Comparison of ENCODE assay signal across 9 mouse cellular contexts in the genomic region with DNA sequence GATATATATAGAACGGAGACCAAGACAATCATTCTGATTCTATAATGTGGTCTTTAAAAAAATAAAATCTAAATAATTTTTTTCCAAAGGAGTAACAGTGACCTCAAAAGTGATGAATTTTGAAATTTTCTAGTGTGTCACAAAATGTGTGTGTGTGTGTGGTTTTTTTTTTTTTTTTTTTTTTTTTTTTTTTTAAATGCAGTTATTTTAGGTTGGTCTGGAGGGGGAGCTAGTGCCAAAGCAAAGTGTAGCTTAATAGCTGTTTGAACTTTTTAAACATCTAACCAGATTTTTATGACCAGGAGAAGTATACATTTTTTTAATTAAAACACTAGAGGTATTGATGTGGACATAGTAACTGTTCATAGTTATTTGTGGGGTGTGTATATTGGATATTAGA. TPM values are rescaled to one million over a fixed set of nuclear protein-coding genes. Genes with fewer than 3 reads are reported as not detected.
A peak's percentile ranks its signal among the peaks of the same experiment; 100 is the strongest.
DNase-seq lines count a peak whose midpoint lies in the region; ATAC-seq lines count a peak whose summit lies in the region.
"Had no signal": no experiment of that assay in that cellular context is flagged by ENCODE, and none has a peak within 500 bp of the region (broad histone marks: within the 10 kb centered on the region; RNA-seq: fewer than 3 reads in every experiment).

No protein-coding gene starts in this region.

- no peaks in the 10 kb centered on the region for H3K36me3 ChIP-seq in forebrain, embryonic 14.5 days (ENCODE audit: control insufficient read depth, insufficient read depth, low read length)
- no peaks in the 10 kb centered on the region for H3K36me3 ChIP-seq in forebrain, embryonic 11.5 days (ENCODE audit: control insufficient read depth, insufficient read depth, low read length)
- H3K36me3 ChIP-seq in megakaryocyte, embryonic 14.5 days (replicated peaks; ENCODE audit: low read length) = no peaks in the 10 kb centered on the region
- H3K36me3 ChIP-seq in splenic B cell, adult 2 months (ENCODE audit: control insufficient read depth, insufficient read depth, low read length, poor library complexity, severe bottlenecking) = no peaks in the 10 kb centered on the region
- H3K36me3 ChIP-seq: heart, embryonic 15.5 days had no signal

- no peaks in the 10 kb centered on the region for H3K27me3 ChIP-seq in forebrain, embryonic 14.5 days (replicated peaks; ENCODE audit: control insufficient read depth, insufficient read depth, low read length)
- no peaks in the 10 kb centered on the region for H3K27me3 ChIP-seq in forebrain, embryonic 11.5 days (ENCODE audit: control insufficient read depth, insufficient read depth, low read length)
- H3K27me3 ChIP-seq in megakaryocyte, embryonic 14.5 days (replicated peaks) = no peaks in the 10 kb centered on the region
- no peaks in the 10 kb centered on the region for H3K27me3 ChIP-seq in splenic B cell, adult 2 months (ENCODE audit: control insufficient read depth, insufficient read depth, low read length, poor library complexity, severe bottlenecking)
- H3K27me3 ChIP-seq: heart, embryonic 15.5 days had no signal

- 77% methylated on average over 1 of the region's 1 CpGs for WGBS in forebrain, embryonic 14.5 days
- 77% methylated on average over 1 of the region's 1 CpGs for WGBS in forebrain, embryonic 11.5 days

- ATAC-seq in forebrain, embryonic 14.5 days = no peak
- ATAC-seq in forebrain, embryonic 11.5 days (replicated peaks; ENCODE audit: low FRiP score) = no peak
- ATAC-seq in megakaryocyte, adult 5-6 weeks (ENCODE audit: poor library complexity, severe bottlenecking) = no peak
- no peak for ATAC-seq in erythroblast, adult 5-6 weeks (replicated peaks; ENCODE audit: low FRiP score, poor library complexity, severe bottlenecking)

- DNase-seq in forebrain, embryonic 14.5 days (ENCODE audit: low spot score) = peak; percentile 65
- no peak for DNase-seq in forebrain, embryonic 11.5 days (ENCODE audit: low spot score)
- DNase-seq in embryo, embryonic 10 days (ENCODE audit: low spot score) = peak; percentile 25
- peak; percentile 79 for DNase-seq in splenic B cell, adult 2 months (ENCODE audit: low read depth, low spot score)
- DNase-seq in ovary, postnatal 14 days (ENCODE audit: low spot score) = no peak

- H3K9ac ChIP-seq in forebrain, embryonic 14.5 days (ENCODE audit: low read length) = no peak overlapping the region
- H3K9ac ChIP-seq in forebrain, embryonic 11.5 days (ENCODE audit: low read length) = no peak overlapping the region
- H3K9ac ChIP-seq: heart, embryonic 15.5 days had no signal

- H3K4me2 ChIP-seq in forebrain, embryonic 14.5 days (ENCODE audit: low read length) = no peak overlapping the region
- no peak overlapping the region for H3K4me2 ChIP-seq in forebrain, embryonic 11.5 days (ENCODE audit: low read depth, low read length, severe bottlenecking)

- no peak overlapping the region for H3K27ac ChIP-seq in forebrain, embryonic 14.5 days (ENCODE audit: low read depth, low read length)
- no peak overlapping the region for H3K27ac ChIP-seq in forebrain, embryonic 11.5 days (ENCODE audit: low read depth, low read length)
- H3K27ac ChIP-seq: heart, embryonic 15.5 days had no signal

- H3K9me3 ChIP-seq in forebrain, embryonic 14.5 days (replicated peaks; ENCODE audit: control insufficient read depth, low read length) = no peaks in the 10 kb centered on the region
- no peaks in the 10 kb centered on the region for H3K9me3 ChIP-seq in forebrain, embryonic 11.5 days (ENCODE audit: control insufficient read depth, low read length)
- no peaks in the 10 kb centered on the region for H3K9me3 ChIP-seq in megakaryocyte, embryonic 14.5 days
- H3K9me3 ChIP-seq: heart, embryonic 15.5 days had no signal

- H3K4me1 ChIP-seq in forebrain, embryonic 14.5 days (ENCODE audit: control insufficient read depth, insufficient read depth, low read length) = no peaks in the 10 kb centered on the region
- peaks cover 4% of the 10 kb centered on the region; the same call in 1 of the 2 replicates for H3K4me1 ChIP-seq in forebrain, embryonic 11.5 days (replicated peaks; ENCODE audit: control insufficient read depth, insufficient read depth, low read length)
- peaks cover 47% of the 10 kb centered on the region for H3K4me1 ChIP-seq in megakaryocyte, embryonic 14.5 days

- no peak overlapping the region for H3K4me3 ChIP-seq in forebrain, embryonic 14.5 days (ENCODE audit: low read depth, low read length)
- no peak overlapping the region for H3K4me3 ChIP-seq in forebrain, embryonic 11.5 days (ENCODE audit: low read depth, low read length)
- peak overlapping the region; percentile 97 for H3K4me3 ChIP-seq in megakaryocyte, embryonic 14.5 days (replicated peaks)
- H3K4me3 ChIP-seq: heart, embryonic 15.5 days had no signal

RNA-seq across cellular contexts. Expression of gene Fut8, which starts 2.9 kb away (rescaled TPM):
- 28.7 and 35.3 TPM in 2 replicates for polyA plus RNA-seq in forebrain, embryonic 14.5 days (2014; fragmentation: Nextera tagmentation; extraction: Ambion mirVana)
- 33.5 and 34.3 TPM in 2 replicates for polyA plus RNA-seq in forebrain, embryonic 11.5 days (2014; fragmentation: Nextera tagmentation; extraction: Ambion mirVana)
- 6.9 and 9.7 TPM in 2 replicates for polyA plus RNA-seq in megakaryocyte, embryonic 14.5 days (2012; ENCODE audit: insufficient read depth, low replicate concordance)
- 48.3 and 53.9 TPM in 2 replicates for total RNA-seq in megakaryocyte, adult 5-6 weeks (2015)
- total RNA-seq in megakaryocyte, adult 5-6 weeks (2017) = 44.6 and 46.2 TPM in 2 replicates
- 18.4 and 28.0 TPM in 2 replicates for total RNA-seq in erythroblast, adult 5-6 weeks (2015; ENCODE audit: low replicate concordance)
- 19.0 and 24.4 TPM in 2 replicates for total RNA-seq in erythroblast, adult 5-6 weeks (2017; ENCODE audit: low replicate concordance)

Comparison
In these comparisons a context has a peak if more than half of its experiments do, and no peak if none do; other contexts are left out.
1. DNase-seq: peak in forebrain, embryonic 14.5 days (single experiment), embryo, embryonic 10 days (single experiment) and splenic B cell, adult 2 months (single experiment); none in forebrain, embryonic 11.5 days (single experiment) and ovary, postnatal 14 days (single experiment).